Mouse (Mus musculus) mammary gland, adult 2 months (tissue): ENCODE data around the gene Cygb. TPM values are rescaled to one million over a fixed set of nuclear protein-coding genes. Genes with fewer than 3 reads are reported as not detected.

Source experiments
- polyA plus RNA-seq: library from polyadenylated mRNA; depleted of rRNA; stranded (reverse); fragments of >200 nt; gene quantifications from 2 replicates; pipeline ENCODE4 v1.2.3, GENCODE M21; 2012; ENCODE audit warnings: low replicate concordance; rRNA removed

Gene Cygb
- polyA plus RNA-seq: 58.5 and 87.0 TPM in 2 replicates

DNA sequence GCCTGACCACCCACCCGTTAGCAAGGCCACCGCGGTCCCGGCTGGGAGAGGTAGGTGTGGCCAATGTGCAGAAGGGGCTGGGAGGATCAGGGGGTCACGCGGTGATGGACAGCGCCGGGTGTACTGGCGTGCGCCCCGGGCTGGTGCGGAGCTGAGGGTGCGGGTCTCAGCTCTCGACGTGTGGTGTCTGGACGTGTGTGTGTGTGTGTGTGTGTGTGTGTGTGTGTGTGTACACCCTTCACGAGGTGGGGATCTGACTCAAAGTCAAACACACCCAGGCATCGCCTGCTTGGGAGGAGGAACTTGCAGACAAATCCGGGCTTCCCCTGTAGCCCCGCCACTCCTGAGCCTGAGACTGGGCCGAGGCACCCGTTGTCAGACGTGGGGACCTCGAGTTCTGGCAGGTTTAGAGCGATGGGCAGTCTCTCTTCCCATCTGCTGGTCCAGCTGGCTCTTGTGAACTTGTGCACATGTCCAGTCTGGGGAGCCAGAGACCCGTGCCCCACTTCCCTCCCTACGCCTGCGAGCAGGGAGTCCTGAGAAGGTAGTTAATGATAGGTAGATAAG is at the start of gene Cygb:
Gene Cygb, minus strand, starts transcription at position 59 of the 567 bp plus-strand sequence.

DNA sequence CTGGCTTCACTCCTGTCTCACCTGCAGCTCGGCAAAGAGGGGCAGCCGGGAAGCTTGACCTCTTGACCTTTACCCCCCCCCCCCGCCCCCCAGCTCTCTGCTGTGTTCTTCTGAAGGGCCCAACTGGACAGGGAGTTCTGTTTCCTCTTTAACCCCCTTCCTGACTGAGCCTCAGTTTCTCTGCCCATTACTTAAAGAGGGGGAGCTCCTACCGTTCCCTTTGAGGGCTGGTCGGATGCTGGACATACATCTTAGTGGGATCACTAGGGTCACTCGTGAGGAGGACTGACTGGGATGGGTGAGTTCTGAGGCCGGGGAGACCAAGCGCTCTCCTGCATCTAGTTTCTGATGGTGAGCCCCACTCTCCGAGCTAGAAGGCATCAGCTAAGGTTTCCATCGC is 879 bp downstream of the Cygb start, which contains the start of gene Prcd:
Gene Prcd, plus strand, starts transcription at position 301 of the 400 bp plus-strand sequence.

DNA sequence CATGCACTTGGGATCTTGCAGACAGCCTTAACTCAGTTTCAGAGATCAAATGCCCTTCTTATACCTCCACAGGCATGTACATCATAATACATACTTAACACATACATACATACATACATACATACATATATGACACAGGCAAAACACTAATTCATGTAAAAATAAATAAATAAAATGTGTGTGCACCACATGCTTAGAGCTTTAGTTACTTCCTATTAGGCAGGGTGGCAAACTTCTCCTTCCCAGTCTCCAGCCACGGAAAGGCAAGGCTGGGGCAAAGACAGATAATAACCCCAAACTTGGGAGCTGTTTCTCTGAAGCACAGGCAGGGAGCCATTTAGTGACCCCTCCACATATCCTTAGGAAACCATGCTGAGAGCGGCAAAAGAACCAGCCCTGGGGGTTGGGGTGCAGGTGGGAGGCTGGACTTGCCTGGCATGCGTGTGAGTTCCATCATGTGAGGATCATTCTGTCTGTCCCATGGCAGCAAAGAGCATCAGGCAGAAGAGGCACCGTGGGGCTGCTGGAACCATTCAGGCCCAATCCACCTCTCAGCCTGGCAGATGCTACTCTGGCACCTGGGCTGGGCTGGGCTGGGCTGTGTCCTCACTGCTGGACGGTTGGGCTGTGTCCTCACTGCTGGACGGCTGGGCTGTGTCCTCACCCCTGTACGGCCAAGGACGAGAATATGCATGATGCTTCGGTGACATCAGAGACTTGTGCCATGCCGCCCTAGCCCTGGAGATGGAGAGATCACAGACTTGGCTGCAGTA is 27.6 kb downstream of the Cygb start, which contains the start of gene Rhbdf2:
Gene Rhbdf2, minus strand, starts transcription at position 721 of the 773 bp plus-strand sequence.

Other genes starting within 250 kb of the Cygb start
- 7.3 TPM in 2 replicates for gene Rnf157, start 241.3 kb downstream of the Cygb start, polyA plus RNA-seq
- 98.8 and 178 TPM in 2 replicates for gene Ubald2, start 220.2 kb downstream of the Cygb start, polyA plus RNA-seq
- gene Qrich2, start 188.1 kb downstream of the Cygb start, polyA plus RNA-seq: 0.27 and 0.59 TPM in 2 replicates
- 72.4 and 102 TPM in 2 replicates for gene Prpsap1, start 160.1 kb downstream of the Cygb start, polyA plus RNA-seq
- gene Sphk1, start 123.4 kb downstream of the Cygb start, polyA plus RNA-seq: 7.0 and 7.6 TPM in 2 replicates
- gene Ube2o, start 72.9 kb downstream of the Cygb start, polyA plus RNA-seq: 20.3 and 21.6 TPM in 2 replicates
- gene Aanat, start 67.9 kb downstream of the Cygb start, polyA plus RNA-seq: not detected in 2 replicates
- gene Rhbdf2, start 27.3 kb downstream of the Cygb start, polyA plus RNA-seq: 51.0 and 65.9 TPM in 2 replicates
- 1.5 and 2.2 TPM in 2 replicates for gene Prcd, start 779 bp downstream of the Cygb start, polyA plus RNA-seq
- 0.14 and 0.27 TPM in 2 replicates for gene St6galnac1, start 121.2 kb upstream of the Cygb start, polyA plus RNA-seq
- 13.2 and 101 TPM in 2 replicates for gene Mxra7, start 173.7 kb upstream of the Cygb start, polyA plus RNA-seq
- 38.2 and 49.2 TPM in 2 replicates for gene Mettl23, start 189.0 kb upstream of the Cygb start, polyA plus RNA-seq
- 20.2 and 21.9 TPM in 2 replicates for gene Jmjd6, start 189.1 kb upstream of the Cygb start, polyA plus RNA-seq
- gene Mfsd11, start 198.1 kb upstream of the Cygb start, polyA plus RNA-seq: 31.7 and 33.4 TPM in 2 replicates
- gene Srsf2, start 198.8 kb upstream of the Cygb start, polyA plus RNA-seq: 199 and 957 TPM in 2 replicates